Mouse (Mus musculus) cerebellum, adult 2 months (tissue): ENCODE data around the gene Gna12.

Experiments
- CTCF ChIP-seq: fragments of 200-500 bp; IDR thresholded peaks from 2 replicates; pipeline ENCODE4 v1.5.1; 2011; ENCODE audit warnings: low read depth, mild to moderate bottlenecking, control low read depth, low read length, moderate library complexity, borderline replicate concordance; ENCODE audit not compliant: insufficient read depth
- POLR2A ChIP-seq: fragments of 200-500 bp; IDR thresholded peaks from 2 replicates; pipeline ENCODE4 v1.6.1; 2011; ENCODE audit warnings: low read length, control low read depth, borderline replicate concordance; ENCODE audit not compliant: insufficient read depth

DNA sequence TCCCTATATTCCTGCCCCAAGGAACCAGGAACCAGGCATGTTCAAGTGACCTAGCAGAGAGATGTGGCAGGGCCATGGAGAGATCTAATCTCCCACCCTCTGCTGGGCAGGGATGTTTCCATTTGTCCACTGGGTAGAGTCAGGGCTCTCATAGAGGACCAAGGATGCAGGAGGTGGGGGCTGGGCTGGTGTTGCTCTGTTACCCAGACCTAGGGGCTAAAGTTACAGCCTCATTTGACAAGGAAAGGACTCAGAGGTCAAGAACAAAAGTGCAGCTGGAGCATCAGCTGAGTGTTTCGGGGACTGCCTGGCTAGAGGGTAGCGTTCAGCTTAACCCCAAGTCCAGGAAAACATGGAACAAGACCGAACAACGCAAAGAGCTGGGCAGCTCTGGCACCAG, 9.7 kb downstream of the Gna12 start:
- TF ChIP-seq CTCF (no peak), POLR2A (no peak)
